Mouse (Mus musculus): ENCODE results near the gene Cbl.

Cbl gene

GRCm38 (mm10) chr9:44178811-44179210 lies 55.0 kb downstream of the Cbl start:
- DNase-seq: no peak

DNA sequence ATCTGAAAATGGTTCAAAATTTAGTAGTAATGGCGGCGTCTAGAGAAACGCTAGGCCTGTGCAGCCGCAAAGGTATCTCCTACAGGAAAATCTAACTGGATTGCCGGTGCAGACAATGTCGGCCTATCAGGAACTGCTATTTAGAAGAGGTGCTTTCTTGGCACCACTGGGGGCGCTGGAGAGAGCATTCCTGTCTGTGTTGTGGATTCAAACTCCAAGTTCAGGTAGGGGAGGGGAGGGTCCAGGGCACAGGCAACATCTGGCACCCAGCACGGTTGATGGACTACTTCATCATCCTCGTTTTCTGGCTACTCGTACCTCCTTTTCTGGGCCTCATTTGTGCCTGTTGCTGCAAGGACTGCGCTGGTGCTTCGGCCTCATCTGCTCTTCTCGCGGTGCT lies 55.5 kb downstream of the Cbl start:
- DNase-seq: peak; percentile 14 to 27

GRCm38 (mm10) chr9:44177405-44177804 lies 56.4 kb downstream of the Cbl start:
- DNase-seq: no peak

DNA sequence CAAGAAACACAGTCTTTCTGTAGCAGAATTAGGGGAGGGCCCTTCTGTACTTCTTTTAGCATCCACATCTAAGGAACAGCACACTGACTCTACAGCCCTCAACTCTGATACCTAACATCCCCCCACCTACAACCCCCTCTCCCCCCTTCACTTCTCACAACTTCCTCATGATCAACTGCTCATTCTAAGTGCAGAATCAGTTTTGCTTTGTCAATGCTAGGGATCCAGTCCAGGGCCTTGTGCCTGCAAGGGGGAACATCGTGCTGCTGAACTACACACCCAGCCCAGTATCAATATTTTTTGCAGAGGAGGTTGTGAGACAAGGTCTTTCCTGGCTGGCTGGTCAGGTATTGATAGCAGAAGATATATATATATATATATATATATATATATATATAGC lies 57.9 kb downstream of the Cbl start:
- no peak for DNase-seq

DNA sequence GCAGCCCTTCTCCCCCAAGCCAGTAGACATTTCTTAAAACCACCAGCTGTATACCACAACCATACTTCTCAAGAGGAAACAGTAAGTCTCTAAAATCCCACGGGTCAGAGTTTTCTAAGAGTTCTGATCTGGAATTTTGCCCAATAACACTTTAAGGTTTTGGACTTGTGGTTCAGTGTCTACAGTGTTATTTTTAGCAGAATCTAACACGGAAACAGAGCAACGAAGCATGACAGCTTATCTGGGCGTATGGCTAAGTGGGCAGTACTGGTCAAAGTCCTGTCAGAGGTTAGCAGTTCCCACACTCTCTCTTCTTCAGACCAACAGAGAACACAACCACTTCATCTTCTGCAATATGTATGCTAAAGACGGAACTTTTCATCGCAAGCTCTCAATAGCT lies 58.3 kb downstream of the Cbl start:
- DNase-seq: peak; percentile 68 to 84

- DNase-seq: no peak
These were observed 63.1 kb downstream of the Cbl start for GRCm38 (mm10) chr9:44170691-44171151.

- DNase-seq: no peak
These were observed 64.9 kb downstream of the Cbl start for GRCm38 (mm10) chr9:44168931-44169330.

DNA sequence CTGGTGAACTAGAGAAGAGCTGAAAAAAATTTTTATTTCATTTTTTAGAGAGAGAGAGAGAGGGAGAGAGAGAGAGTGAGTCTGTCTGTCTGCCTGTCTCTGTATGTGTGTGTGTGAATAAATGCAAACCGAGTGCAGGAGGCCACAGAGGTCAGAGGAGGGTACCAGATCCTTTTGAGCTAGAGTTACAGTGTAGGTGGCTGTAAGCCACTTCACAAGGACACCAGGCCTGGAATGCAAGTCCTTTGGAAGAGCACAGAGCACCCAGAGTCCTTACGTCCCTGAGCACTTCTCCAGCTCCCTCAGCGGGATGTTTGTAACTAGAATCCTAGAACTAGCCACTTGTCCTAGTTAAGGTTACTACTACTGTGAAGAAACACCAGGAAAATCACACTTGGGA lies 74.0 kb downstream of the Cbl start:
- DNase-seq: no peak

GRCm38 (mm10) chr9:44147290-44147689 lies 86.6 kb downstream of the Cbl start:
- peak in 1 of 2 experiments; percentile 34 for DNase-seq

GRCm38 (mm10) chr9:44144718-44145060 lies 89.2 kb downstream of the Cbl start:
- DNase-seq: no peak

- peak; percentile 51 to 64 for DNase-seq
These were observed 89.7 kb downstream of the Cbl start for GRCm38 (mm10) chr9:44144023-44144717.

- no peak for DNase-seq
These were observed 90.4 kb downstream of the Cbl start for GRCm38 (mm10) chr9:44143421-44143820.

DNA sequence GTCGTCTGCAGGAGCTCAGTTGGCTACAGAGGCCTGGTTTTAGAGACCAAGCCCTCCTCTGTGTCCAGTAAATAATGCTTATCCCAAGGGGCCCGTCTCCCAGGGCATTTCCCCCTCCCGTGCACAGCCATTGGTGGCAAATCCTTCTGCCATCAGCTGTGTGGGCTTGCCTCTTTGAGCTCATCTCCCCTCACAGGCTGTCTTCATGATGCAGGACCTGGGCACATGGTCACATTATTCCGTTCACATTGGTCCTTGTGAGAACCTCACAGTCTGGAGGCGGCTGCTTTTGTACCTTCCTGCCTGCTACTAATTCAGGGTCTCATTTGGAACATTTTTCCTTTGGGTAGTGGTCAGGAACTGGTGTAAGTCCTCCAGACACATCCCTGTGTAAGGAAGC lies 91.9 kb downstream of the Cbl start:
- no peak for DNase-seq

GRCm38 (mm10) chr9:44137846-44138245 lies 96.0 kb downstream of the Cbl start:
- DNase-seq: no peak

DNA sequence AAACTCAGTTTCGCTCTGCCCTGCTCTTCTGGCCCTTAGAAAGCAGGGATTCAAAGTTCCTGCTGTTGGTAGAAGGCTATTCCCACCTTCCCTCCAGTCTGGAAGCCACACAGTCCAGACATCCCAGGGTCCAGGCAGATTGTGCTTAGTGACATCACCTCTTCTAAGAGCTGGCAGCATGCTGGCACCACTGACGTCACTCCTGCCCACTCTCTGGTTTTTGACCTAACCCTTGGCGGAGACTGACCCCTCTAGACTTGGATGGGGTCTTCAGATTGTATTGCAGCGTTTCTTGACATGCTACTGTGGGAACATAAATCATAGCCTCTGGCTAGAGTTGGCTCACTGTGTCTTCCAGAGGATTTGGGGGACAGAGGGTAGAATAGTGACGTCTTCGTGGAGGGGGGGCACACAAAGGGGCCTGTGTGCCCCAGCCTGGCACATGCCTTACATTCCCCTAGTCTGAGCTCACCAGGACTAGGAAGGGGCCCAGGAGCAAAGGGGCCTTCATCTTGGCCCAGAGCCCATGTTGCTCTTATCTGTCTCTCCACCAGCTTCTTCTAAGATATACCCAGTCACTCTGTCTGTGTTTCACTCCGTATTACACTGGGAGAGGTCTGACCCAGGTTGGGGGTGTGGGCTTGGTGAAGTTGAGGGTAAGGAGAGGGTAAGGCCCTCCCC lies 98.0 kb downstream of the Cbl start:
- no peak for DNase-seq

DNA sequence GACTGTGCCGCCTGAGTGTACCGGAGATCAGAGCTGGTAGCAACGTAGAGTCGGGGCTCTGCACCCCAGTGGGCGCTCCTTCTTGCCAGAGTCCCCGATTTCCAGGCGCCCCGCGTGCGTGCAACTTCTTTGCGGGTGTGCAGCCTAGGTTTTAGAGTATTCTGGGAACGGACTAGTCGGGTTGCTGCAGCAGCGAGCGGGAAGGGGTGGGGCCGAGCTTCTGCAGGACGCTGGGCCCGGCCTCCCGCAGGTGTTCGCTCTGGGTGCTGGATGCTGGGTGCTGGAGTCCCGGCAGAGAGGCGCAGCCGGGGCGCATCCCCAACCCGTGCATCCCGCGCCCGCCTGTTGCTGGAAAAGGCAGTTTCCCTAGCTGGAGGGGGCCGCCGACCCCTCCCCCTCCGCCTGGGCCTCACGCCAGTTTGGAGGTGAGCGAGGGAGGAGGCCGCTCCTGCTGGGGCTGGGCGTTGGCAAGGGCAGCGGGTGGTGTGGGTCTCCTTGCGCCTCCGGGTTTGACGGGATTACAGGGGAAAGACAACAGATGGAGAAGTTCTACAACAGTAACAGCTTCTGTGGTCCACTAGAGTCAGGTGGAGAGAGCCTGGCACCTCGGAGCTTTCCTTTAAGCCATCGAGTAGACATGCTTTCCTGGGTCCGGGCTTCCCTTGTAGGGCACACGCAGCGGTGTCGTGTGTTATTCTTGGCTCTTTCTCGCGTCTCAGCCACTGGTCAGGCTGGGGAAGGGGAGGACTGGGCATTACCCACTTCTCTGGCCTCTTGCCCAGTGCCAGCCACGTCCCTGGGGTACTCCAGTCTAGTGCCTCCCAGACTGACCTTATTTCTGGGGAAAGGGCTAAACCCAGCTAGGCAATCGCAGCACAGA lies 98.8 kb downstream of the Cbl start:
- DNase-seq: peak; percentile 36 to 42

DNA sequence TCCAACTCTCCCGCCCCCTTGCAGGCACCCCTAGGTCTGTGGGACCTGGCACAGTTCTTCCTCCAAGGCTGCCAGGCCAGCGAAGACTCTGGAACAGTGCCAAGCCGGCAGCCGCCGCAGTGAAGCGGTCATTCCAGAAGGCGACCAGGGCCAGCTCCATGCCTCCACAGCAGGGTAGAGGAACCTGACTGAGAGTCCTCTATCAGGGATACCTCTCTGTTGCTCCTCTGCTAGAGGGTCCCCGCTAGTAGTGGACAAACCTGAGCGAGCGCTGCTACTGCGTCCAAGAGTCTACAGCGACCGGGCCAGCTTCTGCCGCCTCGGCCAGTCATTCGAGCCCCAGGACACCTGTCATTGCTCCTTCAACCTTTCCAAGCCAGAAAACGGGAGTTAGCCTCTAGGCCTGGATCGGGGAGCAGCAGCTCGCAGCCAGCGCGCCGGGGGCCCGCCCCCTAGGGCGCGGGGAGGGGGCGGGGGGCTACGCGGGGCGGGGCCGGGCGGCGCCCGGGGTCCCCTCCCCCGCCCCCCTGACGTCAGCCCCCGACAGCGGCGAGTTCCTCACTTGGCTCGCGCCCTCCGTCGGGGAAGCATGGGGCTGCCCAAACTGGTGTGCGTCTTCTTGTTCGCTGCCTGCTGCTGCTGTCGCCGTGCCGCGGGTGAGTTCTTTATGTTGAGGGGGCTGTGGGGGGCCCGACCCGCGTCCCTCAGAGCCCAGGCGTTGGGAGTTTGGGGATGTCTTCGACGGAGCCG lies 99.6 kb downstream of the Cbl start, which contains the start of gene Mcam:
Mcam (plus strand) TSS at position 369 of the 750 bp plus-strand sequence.
- DNase-seq: peak; percentile 57 to 79

- no peak for DNase-seq
These were observed 100.6 kb downstream of the Cbl start for GRCm38 (mm10) chr9:44133287-44133686.

DNA sequence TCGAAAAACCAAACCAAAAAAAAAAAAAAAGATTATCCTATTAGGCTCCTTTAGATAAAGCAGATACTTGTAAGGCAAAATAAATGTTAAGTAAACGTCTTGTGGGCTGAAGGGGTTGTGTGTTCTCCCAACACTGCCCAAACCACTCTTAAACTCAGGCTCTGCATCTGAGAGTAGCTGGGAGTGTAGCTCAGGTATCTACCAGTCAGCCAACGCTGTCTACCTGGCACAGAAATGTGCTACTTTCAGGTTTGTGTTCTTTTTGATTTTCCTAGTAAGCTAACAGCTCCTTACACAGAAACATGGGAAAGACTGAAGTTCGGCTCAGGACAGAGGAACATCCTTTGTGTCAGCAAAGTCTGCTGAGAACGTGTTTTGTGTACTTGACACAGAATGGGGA lies 101.6 kb downstream of the Cbl start:
- no peak for DNase-seq

DNA sequence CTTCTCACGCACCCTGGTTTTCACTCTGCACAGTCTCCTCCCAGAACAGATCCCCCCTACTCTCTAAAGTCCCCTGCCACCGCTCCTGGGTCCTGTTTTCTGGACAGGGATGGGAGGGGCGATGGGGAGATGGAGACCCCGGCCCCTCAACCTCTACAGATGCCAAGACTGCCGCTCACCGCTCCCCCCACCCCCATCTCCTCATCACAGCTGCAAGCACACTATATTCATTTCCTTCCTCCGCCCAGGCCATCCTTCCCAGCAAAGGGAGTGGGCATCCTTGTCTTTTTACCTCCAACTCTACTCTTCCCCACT lies 102.6 kb downstream of the Cbl start:
- no peak for DNase-seq

- DNase-seq: no peak
These were observed 103.1 kb downstream of the Cbl start for GRCm38 (mm10) chr9:44130581-44131275.

- DNase-seq: peak; percentile 76 to 77
These were observed 103.8 kb downstream of the Cbl start for GRCm38 (mm10) chr9:44130034-44130433.

Measured in kidney, adult 8-10 months (tissue).